Mouse (Mus musculus) adrenal gland, postnatal 36 days (tissue): ENCODE data around the gene Sorbs2. TPM values are rescaled to one million over a fixed set of nuclear protein-coding genes. Genes with fewer than 3 reads are reported as not detected.
A peak's percentile ranks its signal among the peaks of the same experiment; 100 is the strongest.

Experiments used
- DNase-seq, 2 experiments: peaks; one replicate each; pipeline ENCODE4 v3.0.0; 2021; ENCODE audit warnings: mixed read lengths in 1 of 2
- total RNA-seq, 2 experiments: library from RNA; stranded (reverse); gene quantifications; 2 replicates each; pipeline ENCODE4 v1.2.3; 2021

Sorbs2 gene
- total RNA-seq, 2 experiments from 2014 or later: 117 to 150 TPM

DNA sequence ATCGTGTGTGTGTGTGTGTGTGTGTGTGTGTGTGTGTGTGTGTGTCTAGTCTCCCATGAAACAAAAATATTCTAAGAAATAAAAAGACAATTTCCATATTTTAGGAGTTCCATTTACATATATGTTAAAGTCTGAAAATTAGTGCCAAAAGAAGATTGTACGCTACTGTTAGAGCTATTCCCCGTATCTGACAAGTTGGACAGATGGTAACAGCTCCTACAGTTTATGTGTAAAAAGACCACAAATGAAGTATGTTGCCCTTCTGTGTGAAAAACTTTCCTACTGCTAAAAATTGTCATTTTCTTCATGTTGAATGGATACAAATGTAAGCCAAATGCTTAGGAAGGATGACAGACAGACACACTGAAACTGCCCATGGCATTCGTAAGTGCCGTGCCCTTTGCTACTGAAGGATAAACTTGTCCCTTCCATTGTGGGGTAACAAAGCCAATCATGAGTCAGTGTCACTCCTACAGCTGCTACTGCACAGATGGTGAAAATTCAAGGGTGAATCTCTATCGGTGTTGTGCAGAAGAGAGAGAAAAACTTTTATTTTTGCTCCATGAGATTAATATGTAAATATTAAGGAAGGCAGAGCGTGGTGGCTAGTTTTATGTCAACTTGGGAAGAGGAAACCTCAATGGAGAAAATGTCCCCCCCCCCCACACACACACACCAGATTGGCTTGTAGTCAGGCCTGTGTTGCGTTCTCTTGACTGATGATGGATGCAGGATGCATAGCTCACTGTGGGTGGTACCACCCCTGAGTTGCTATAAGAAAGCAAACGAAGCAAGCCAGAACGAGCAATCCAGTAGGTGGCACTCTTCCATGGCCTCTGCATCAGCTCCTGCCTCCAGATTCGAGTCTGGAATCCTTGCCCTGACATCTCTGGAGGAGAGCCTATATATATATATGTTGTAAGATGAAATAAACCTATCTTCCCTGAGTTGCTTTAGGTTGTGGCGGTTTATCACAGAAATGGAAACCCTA is 244.2 kb downstream of the Sorbs2 start:
- DNase-seq: no peak

DNA sequence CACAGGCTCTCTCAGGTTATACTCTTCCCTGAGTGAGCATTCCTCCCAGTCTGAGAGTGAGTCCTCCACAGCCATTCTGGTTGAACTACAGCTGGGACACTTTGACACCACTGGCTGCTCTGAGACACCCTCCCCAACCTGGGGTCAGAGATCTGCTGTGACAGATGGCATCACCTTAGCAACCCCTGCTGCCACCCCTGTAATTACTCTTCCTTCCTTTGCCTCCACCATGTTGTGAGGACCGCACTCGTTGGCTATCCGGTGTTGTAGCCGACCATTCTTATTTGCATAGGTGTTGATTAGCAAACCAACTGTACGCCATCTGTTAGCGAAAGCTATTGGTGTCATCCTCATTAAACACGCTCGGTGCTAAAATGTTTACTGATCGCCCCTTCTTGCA is 247.9 kb downstream of the Sorbs2 start:
- DNase-seq: no peak

- DNase-seq: no peak
These were observed 248.4 kb downstream of the Sorbs2 start for GRCm38 (mm10) chr8:45755972-45756371.

GRCm38 (mm10) chr8:45760622-45761021 is 253.0 kb downstream of the Sorbs2 start:
- DNase-seq: no peak

GRCm38 (mm10) chr8:45761053-45761452 is 253.5 kb downstream of the Sorbs2 start:
- DNase-seq: no peak

- no peak for DNase-seq
These were observed 255.5 kb downstream of the Sorbs2 start for GRCm38 (mm10) chr8:45762982-45763689.

GRCm38 (mm10) chr8:45763690-45764342 is 256.2 kb downstream of the Sorbs2 start:
- peak; percentile 70 to 76 for DNase-seq

GRCm38 (mm10) chr8:45766138-45766537 is 258.6 kb downstream of the Sorbs2 start:
- DNase-seq: no peak

GRCm38 (mm10) chr8:45774841-45775240 is 267.3 kb downstream of the Sorbs2 start:
- DNase-seq: no peak

GRCm38 (mm10) chr8:45775481-45775880 is 267.9 kb downstream of the Sorbs2 start:
- no peak for DNase-seq

- peak; percentile 72 to 76 for DNase-seq
These were observed 268.8 kb downstream of the Sorbs2 start for GRCm38 (mm10) chr8:45776366-45776765.

- DNase-seq: no peak
These were observed 269.4 kb downstream of the Sorbs2 start for GRCm38 (mm10) chr8:45776977-45777376.

DNA sequence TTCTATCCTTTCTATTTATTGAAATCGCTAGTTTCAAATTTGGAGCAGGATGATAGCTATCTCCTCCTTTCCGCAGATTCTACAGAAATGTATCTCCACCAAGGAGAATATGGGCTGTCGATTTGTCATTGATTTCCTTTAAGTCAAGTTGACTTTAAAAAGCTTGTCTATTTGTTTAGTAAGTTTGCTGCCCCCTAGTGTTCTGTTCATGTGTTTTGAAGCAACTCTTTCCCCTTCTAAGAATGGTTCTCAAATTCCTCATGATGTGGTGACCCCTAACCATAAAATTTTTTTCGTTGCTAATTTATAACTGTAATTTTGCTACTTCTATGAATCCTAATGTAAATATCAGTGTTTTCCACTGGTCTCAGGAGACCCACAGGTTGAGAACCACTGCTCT is 273.0 kb downstream of the Sorbs2 start:
- peak in 1 of 2 experiments; percentile 43 for DNase-seq

DNA sequence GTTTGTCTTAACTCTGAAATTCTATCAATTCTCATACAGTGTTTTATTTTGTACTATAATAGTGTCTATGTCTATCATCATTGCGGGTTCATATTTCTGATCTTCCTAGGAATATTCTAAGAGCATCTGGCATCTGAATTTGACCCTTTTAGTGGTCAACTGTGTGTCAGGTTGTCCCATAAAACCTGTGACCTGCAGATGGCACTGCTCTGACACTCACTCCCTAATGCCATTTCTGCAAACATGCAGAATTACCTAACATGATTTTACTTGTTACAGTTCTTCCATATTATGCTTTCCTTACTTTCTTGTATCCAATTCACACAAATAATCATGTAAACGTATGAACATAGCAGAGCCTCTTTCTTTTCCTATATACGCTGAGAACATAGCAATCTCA is 281.0 kb downstream of the Sorbs2 start:
- DNase-seq: no peak

GRCm38 (mm10) chr8:45794847-45795246 is 287.3 kb downstream of the Sorbs2 start:
- DNase-seq: no peak

DNA sequence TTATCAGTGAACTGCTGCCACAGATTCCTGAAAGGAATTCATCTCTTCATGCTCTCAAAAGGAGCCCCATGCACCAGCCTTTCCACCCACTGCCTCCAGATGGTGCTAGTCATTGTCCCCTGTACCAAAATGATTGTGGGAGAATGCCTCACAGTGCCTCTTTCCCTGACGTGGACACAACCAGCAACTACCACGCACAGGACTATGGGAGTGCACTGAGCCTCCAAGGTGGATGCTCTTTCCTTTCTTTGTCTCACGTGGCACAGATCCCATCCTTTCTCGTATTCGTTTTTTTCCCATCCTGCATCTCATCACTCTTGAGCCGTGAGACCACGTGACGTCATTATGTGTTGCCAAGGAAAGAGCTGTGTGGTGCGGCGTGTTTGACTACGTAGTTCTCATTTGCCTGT is 288.7 kb downstream of the Sorbs2 start:
- peak; percentile 49 to 51 for DNase-seq

DNA sequence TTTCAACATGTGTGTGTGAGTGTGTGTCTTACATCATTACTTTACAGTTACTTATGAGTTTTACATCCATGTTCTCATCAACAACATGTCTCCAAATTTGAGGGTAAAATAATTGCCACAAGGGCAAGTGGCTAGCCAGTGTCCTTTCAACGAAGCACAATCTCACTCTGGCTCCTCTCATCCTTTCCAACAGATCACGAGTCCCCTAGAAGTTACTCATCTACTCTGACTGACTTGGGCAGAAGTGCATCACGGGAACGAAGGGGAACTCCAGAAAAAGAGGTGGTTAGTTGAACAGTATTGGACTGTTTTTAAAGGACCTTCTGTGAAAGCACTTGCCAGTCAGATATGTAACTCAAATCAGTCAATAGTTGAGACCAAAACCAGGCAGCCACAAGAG is 291.9 kb downstream of the Sorbs2 start:
- no peak for DNase-seq

DNA sequence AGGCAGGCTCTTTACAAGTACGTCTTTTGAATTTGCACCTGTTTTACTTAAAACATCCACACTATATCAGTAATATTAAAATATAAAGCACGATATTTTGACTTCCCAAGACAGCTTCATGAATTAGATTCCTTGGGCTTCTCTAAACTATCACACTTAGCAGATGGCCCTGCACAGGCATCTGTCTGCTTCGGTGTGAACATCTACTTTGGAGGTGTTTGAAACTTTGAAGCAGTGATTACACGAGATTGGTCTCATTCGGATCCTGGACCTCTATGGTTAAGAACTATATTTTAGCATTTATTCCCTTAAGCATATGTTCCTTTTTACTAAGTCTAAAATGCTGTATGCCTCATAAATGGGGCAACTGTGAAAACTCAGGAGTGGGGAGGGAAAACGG is 301.0 kb downstream of the Sorbs2 start:
- no peak for DNase-seq

DNA sequence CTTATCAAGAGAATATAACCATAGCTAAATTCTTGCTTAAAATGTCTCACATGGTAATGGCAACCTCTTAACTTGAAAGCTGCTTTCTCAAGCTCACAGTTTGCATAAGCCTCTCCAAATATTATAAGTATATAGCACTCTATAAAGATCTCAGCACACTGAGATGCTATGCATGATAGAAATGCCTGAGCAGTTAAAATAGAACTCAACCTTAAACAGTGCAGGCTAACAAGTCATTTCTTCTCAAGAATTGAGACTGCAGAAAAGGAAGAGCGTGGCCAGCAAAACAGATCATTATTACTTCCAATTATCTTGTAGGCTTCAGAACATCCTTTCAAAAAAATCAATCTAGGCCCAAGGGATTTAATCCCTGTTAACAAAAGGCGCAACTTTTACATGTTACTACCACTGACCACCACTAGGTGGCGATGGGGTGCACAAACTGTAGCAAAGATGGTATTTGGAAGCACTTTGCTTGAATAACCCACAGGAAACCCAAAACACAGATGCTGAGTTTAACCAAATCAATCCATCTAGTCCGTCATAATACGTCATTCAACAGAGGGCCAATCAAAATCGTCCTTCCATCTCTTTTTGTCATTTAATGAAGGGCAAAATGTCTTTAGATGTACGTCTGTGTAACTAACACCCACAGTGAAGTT is 309.3 kb downstream of the Sorbs2 start:
- DNase-seq: peak; percentile 49 to 57

GRCm38 (mm10) chr8:45821650-45822049 is 314.1 kb downstream of the Sorbs2 start:
- DNase-seq: no peak

- peak in 1 of 2 experiments; percentile 2 for DNase-seq
These were observed 322.5 kb downstream of the Sorbs2 start for GRCm38 (mm10) chr8:45829985-45830548.

DNA sequence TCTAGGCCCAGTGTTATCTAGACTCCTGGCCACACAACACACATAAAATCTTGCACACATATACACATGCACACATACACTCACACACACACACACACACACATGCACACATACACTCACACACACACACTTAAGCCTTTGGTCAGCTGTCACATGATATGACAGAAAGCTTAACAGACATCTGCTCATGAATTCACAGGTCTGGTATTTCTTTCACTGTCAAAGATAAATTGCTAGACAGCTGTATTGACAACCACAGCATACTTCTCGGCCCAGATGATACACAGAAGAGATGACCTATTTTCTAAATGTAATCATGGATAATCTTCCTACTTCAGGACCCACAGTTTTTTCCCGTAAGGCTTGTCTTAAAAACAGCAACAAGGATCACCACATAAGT is 326.3 kb downstream of the Sorbs2 start:
- DNase-seq: no peak
